Mouse (Mus musculus) midbrain, embryonic 14.5 days (tissue): ENCODE measurements at regions not wholly inside any gene's neighbourhood (a gene's known extent, or its start where the extent isn't known, plus 50 kb on each side); places are given as distances from the start of the nearest gene placed in this dataset.

ENCODE experiments used
- ATAC-seq: fragments of 200-750 bp; cut with Nextera tagmentation; 2 replicates; pipeline ENCODE4 v1.8.0; 2017; ENCODE audit warnings: moderate number of reproducible peaks, moderate library complexity; ENCODE audit not compliant: low FRiP score, low TSS enrichment
- DNase-seq: peaks from one replicate; pipeline ENCODE4 v3.0.0-alpha.2; 2015
- H3K27ac ChIP-seq: fragments of 300-500 bp; sonication (generic); replicated peaks from 2 replicates; pipeline ENCODE4 v1.5.1; 2014; ENCODE audit warnings: mild to moderate bottlenecking, low read depth, low read length, moderate library complexity
- H3K27me3 ChIP-seq: fragments of 300-500 bp; sonication (generic); 2 replicates; pipeline ENCODE4 v1.6.1; 2014; ENCODE audit warnings: low read length, control low read depth, mixed read lengths; ENCODE audit not compliant: control insufficient read depth, insufficient read depth
- H3K36me3 ChIP-seq: fragments of 300-500 bp; sonication (generic); 2 replicates; pipeline ENCODE4 v1.6.1; 2014; ENCODE audit warnings: low read length, control low read depth; ENCODE audit not compliant: control insufficient read depth, insufficient read depth
- H3K4me1 ChIP-seq: fragments of 300-500 bp; sonication (generic); 2 replicates; pipeline ENCODE4 v1.6.1; 2014; ENCODE audit warnings: mild to moderate bottlenecking, antibody characterized with exemption, low read length, control low read depth; ENCODE audit not compliant: control insufficient read depth, insufficient read depth
- H3K4me2 ChIP-seq: fragments of 300-500 bp; sonication (generic); 2 replicates; pipeline ENCODE4 v1.6.1; 2014; ENCODE audit warnings: mild to moderate bottlenecking, low read length, moderate library complexity
- H3K4me3 ChIP-seq: fragments of 300-500 bp; sonication (generic); replicated peaks from 2 replicates; pipeline ENCODE4 v1.5.1; 2014; ENCODE audit warnings: low read depth, low read length
- H3K9ac ChIP-seq: fragments of 300-500 bp; sonication (generic); replicated peaks from 2 replicates; pipeline ENCODE4 v1.6.1; 2014; ENCODE audit warnings: mild to moderate bottlenecking, low read length, moderate library complexity
- H3K9me3 ChIP-seq: fragments of 300-500 bp; sonication (generic); 2 replicates; pipeline ENCODE4 v1.6.1; 2016; ENCODE audit warnings: low read length, control low read depth, mixed read lengths; ENCODE audit not compliant: control insufficient read depth
- WGBS: fragments of 180-500 bp; shearing (Covaris S2); extraction: QIAGEN DNeasy Blood & Tissue Kit; methylation state at CpG from one replicate; pipeline ENCODE4 v1.1.7; 2014; 5-methylcytosine and 5-hydroxymethylcytosine counted together

GRCm38 (mm10) chr1:163650577-163651180, 74.4 kb downstream of the Mettl11b start:
- H3K4me3 ChIP-seq: no peak overlapping the region
- H3K27me3 ChIP-seq: no peaks in the 10 kb centered on the region
- DNase-seq (no peak), ATAC-seq (no peak)
- WGBS: 86% methylated on average over 5 of the region's 5 CpGs
- H3K27ac ChIP-seq: no peak overlapping the region
- H3K9ac ChIP-seq: no peak overlapping the region
- no peaks in the 10 kb centered on the region for H3K9me3 ChIP-seq
- no peak overlapping the region for H3K4me2 ChIP-seq
- no peaks in the 10 kb centered on the region for H3K4me1 ChIP-seq
- H3K36me3 ChIP-seq: no peaks in the 10 kb centered on the region

- no peak for DNase-seq
- Histone ChIP-seq H3K27me3 (no peaks in the 10 kb centered on the region), H3K4me2 (no peak overlapping the region), H3K4me3 (no peak overlapping the region), H3K4me1 (no peaks in the 10 kb centered on the region), H3K9me3 (no peaks in the 10 kb centered on the region), H3K36me3 (no peaks in the 10 kb centered on the region), H3K9ac (no peak overlapping the region), H3K27ac (no peak overlapping the region)
- ATAC-seq: no peak
- WGBS: 98% methylated on average over 1 of the region's 1 CpGs
Observed at GRCm38 (mm10) chr1:163642091-163642490, 82.9 kb downstream of the Mettl11b start.

GRCm38 (mm10) chr1:163640527-163641228, 84.4 kb downstream of the Mettl11b start:
- Histone ChIP-seq H3K4me1 (no peaks in the 10 kb centered on the region), H3K9ac (no peak overlapping the region), H3K27me3 (no peaks in the 10 kb centered on the region), H3K36me3 (no peaks in the 10 kb centered on the region), H3K4me2 (no peak overlapping the region), H3K9me3 (no peaks in the 10 kb centered on the region), H3K4me3 (no peak overlapping the region), H3K27ac (no peak overlapping the region)
- ATAC-seq: peak; percentile 51; the same call in 1 of the 2 replicates
- WGBS: 35% methylated on average over 9 of the region's 9 CpGs
- DNase-seq: peak; percentile 13

- H3K4me2 ChIP-seq: no peak overlapping the region
- H3K9me3 ChIP-seq: no peaks in the 10 kb centered on the region
- H3K4me1 ChIP-seq: no peaks in the 10 kb centered on the region
- WGBS: 91% methylated on average over 5 of the region's 5 CpGs
- no peak for ATAC-seq
- no peaks in the 10 kb centered on the region for H3K27me3 ChIP-seq
- H3K27ac ChIP-seq: no peak overlapping the region
- H3K9ac ChIP-seq: no peak overlapping the region
- no peak for DNase-seq
- H3K4me3 ChIP-seq: no peak overlapping the region
- no peaks in the 10 kb centered on the region for H3K36me3 ChIP-seq
Observed at GRCm38 (mm10) chr1:163630291-163630812, 94.7 kb downstream of the Mettl11b start.

GRCm38 (mm10) chr1:163624887-163625286, 100.1 kb downstream of the Mettl11b start:
- DNase-seq (no peak), ATAC-seq (no peak)
- no peaks in the 10 kb centered on the region for H3K36me3 ChIP-seq
- 94% methylated on average over 4 of the region's 4 CpGs for WGBS
- H3K27me3 ChIP-seq: no peaks in the 10 kb centered on the region
- no peaks in the 10 kb centered on the region for H3K4me1 ChIP-seq
- no peak overlapping the region for H3K9ac ChIP-seq
- H3K27ac ChIP-seq: no peak overlapping the region
- no peaks in the 10 kb centered on the region for H3K9me3 ChIP-seq
- H3K4me3 ChIP-seq: no peak overlapping the region
- H3K4me2 ChIP-seq: no peak overlapping the region

- 84% methylated on average over 3 of the region's 3 CpGs for WGBS
Observed at GRCm38 (mm10) chr1:163621293-163621692, 103.7 kb downstream of the Mettl11b start.

GRCm38 (mm10) chr1:163619831-163620230, 105.2 kb downstream of the Mettl11b start:
- Histone ChIP-seq H3K27me3 (no peaks in the 10 kb centered on the region), H3K4me2 (no peak overlapping the region), H3K4me3 (no peak overlapping the region), H3K27ac (no peak overlapping the region), H3K9me3 (no peaks in the 10 kb centered on the region), H3K9ac (no peak overlapping the region), H3K36me3 (no peaks in the 10 kb centered on the region), H3K4me1 (no peaks in the 10 kb centered on the region)
- WGBS: 78% methylated on average over 7 of the region's 7 CpGs
- DNase-seq: no peak
- no peak for ATAC-seq

More at GRCm38 (mm10) chr1:163621293-163621692, 103.7 kb downstream of the Mettl11b start:
- Histone ChIP-seq H3K4me2 (no peak overlapping the region), H3K4me1 (no peaks in the 10 kb centered on the region), H3K9ac (no peak overlapping the region), H3K4me3 (no peak overlapping the region), H3K36me3 (no peaks in the 10 kb centered on the region), H3K9me3 (no peaks in the 10 kb centered on the region), H3K27ac (no peak overlapping the region), H3K27me3 (no peaks in the 10 kb centered on the region)
- no peak for DNase-seq
- ATAC-seq: no peak

- no peak for DNase-seq
- H3K9ac ChIP-seq: no peak overlapping the region
- WGBS: 31% methylated on average over 3 of the region's 3 CpGs
Observed at GRCm38 (mm10) chr1:163618132-163618531, 106.9 kb downstream of the Mettl11b start.

GRCm38 (mm10) chr1:163616596-163616995, 108.4 kb downstream of the Mettl11b start:
- no peak overlapping the region for H3K9ac ChIP-seq
- no peaks in the 10 kb centered on the region for H3K36me3 ChIP-seq
- H3K4me1 ChIP-seq: no peaks in the 10 kb centered on the region
- no peak overlapping the region for H3K27ac ChIP-seq
- no peak overlapping the region for H3K4me3 ChIP-seq
- 84% methylated on average over 3 of the region's 3 CpGs for WGBS
- H3K27me3 ChIP-seq: no peaks in the 10 kb centered on the region
- ATAC-seq: no peak
- H3K9me3 ChIP-seq: no peaks in the 10 kb centered on the region
- DNase-seq: peak; percentile 7
- H3K4me2 ChIP-seq: no peak overlapping the region

More at GRCm38 (mm10) chr1:163618132-163618531, 106.9 kb downstream of the Mettl11b start:
- Histone ChIP-seq H3K4me1 (no peaks in the 10 kb centered on the region), H3K27me3 (no peaks in the 10 kb centered on the region), H3K4me3 (no peak overlapping the region), H3K9me3 (no peaks in the 10 kb centered on the region), H3K36me3 (no peaks in the 10 kb centered on the region), H3K27ac (no peak overlapping the region), H3K4me2 (no peak overlapping the region)
- no peak for ATAC-seq
